Mouse (Mus musculus): Measurements from ENCODE around the gene Plcg1. TPM values are rescaled to one million over a fixed set of nuclear protein-coding genes. Genes with fewer than 3 reads are reported as not detected.

The Plcg1 gene
- polyA plus RNA-seq, 1 experiment, result 127 TPM

DNA sequence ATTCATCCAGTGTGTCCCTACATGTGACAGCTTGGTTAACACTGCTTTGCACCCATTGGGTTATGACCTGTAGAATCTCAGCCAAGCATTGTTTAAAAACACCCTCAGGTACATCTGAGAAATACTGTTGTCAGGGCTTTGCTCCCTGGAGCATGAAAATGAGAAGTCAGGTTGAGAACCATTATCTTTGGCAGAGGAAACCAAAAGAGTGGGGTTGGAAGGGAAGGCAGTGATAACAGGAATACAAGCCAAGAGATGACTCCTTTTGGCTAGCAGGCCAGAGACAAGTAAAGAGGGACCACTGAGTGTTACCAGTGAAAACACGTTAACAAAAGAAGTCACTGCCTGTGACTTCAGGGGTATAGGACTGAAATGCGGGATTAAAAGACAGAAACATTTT lies 33.3 kb downstream of the Plcg1 start:
- 71% methylated on average over 2 of the region's 2 CpGs for WGBS

DNA sequence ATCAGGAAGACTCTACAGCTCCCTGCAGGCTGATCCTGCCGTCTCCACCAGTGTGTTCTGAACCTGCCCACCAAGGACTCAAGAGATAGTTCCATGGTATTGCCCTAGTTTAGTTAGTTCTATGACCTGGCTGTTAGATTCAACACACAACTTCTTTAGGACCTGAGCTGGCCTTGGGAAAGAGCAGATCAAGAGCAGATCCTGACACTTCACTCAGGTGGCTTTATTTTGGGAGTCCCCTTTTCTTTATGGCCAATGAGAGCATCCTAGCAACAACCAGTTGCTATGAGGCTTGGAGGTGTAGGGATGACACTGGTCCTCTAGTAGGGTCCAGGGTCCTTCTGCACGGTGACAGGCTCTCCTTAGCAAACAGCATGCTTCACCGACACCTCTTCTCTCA lies 34.0 kb downstream of the Plcg1 start:
- Histone ChIP-seq H3K4me3 (replicated peaks; ENCODE audit: extremely low read depth, low read depth, low read length) (no peak overlapping the region), H3K4me1 (ENCODE audit: control insufficient read depth, insufficient read depth, low read length) (peaks cover 16% of the 10 kb centered on the region)
- WGBS, result 51% methylated on average over 3 of the region's 3 CpGs
- DNase-seq, result no peak
- TF ChIP-seq CTCF (IDR thresholded peaks at IDR 0.05; ENCODE audit: insufficient read depth, low read length) (no peak), POLR2A (IDR thresholded peaks at IDR 0.05; ENCODE audit: borderline replicate concordance, extremely low read depth, low read depth, low read length) (no peak)

More for the DNA sequence above, 33.3 kb downstream of the Plcg1 start:
- TF ChIP-seq CTCF (IDR thresholded peaks at IDR 0.05; ENCODE audit: insufficient read depth, low read length) (no peak), POLR2A (IDR thresholded peaks at IDR 0.05; ENCODE audit: borderline replicate concordance, extremely low read depth, low read depth, low read length) (no peak)
- Histone ChIP-seq H3K4me1 (ENCODE audit: control insufficient read depth, insufficient read depth, low read length) (peaks cover 16% of the 10 kb centered on the region), H3K4me3 (replicated peaks; ENCODE audit: extremely low read depth, low read depth, low read length) (no peak overlapping the region)
- DNase-seq, result no peak

DNA sequence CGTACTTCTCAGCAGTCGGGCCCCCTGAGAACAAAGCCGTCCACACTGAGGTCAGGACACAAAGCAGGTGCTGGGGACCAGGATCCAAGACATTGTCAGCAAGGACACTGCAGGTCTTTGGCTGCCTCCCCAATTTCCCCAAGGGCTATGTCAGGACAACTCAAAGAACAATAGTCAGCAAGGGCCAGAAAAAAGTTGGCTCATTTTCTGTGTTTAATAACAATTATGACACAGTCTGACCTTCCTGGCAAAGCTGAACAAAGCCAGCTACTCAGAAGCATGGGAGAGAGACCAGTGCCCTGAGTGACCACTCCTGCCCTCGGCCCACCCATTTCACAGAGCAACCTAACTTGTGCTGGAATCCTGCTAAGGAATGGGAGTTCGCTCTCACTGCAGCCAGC lies 35.3 kb downstream of the Plcg1 start:
- peaks cover 16% of the 10 kb centered on the region for H3K4me1 ChIP-seq (ENCODE audit: control insufficient read depth, insufficient read depth, low read length)
- peak; percentile 49 for DNase-seq
- no peak overlapping the region for H3K4me3 ChIP-seq (replicated peaks; ENCODE audit: extremely low read depth, low read depth, low read length)
- 43% methylated on average over 5 of the region's 5 CpGs for WGBS
- no peak for TF ChIP-seq CTCF (IDR thresholded peaks at IDR 0.05; ENCODE audit: insufficient read depth, low read length)

DNA sequence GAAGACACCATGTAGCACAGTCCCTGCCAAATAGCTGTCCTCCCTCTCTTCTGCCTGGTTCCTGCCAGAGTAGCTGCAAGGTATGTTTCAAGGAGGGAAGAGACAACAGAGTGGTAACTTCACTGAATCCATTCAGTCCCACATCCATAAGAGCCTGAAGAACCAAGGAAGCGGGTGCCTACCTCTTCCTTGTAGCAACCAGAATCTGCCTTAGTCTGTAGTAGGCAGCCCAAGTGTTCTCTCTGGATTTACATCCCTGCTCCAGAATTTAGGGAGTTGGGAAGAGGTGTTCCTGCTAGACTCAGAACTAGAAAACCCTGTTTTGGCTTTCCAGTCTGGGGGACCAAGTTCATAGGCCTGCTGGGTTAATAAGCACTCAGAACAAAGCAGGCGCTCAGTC lies 36.1 kb downstream of the Plcg1 start:
- no peak for TF ChIP-seq POLR2A (IDR thresholded peaks at IDR 0.05; ENCODE audit: borderline replicate concordance, extremely low read depth, low read depth, low read length)
- no peak for TF ChIP-seq CTCF (IDR thresholded peaks at IDR 0.05; ENCODE audit: insufficient read depth, low read length)
- WGBS, result 97% methylated on average over 2 of the region's 2 CpGs
- DNase-seq, result no peak
- Histone ChIP-seq H3K4me3 (replicated peaks; ENCODE audit: extremely low read depth, low read depth, low read length) (no peak overlapping the region), H3K4me1 (ENCODE audit: control insufficient read depth, insufficient read depth, low read length) (peaks cover 16% of the 10 kb centered on the region)

DNA sequence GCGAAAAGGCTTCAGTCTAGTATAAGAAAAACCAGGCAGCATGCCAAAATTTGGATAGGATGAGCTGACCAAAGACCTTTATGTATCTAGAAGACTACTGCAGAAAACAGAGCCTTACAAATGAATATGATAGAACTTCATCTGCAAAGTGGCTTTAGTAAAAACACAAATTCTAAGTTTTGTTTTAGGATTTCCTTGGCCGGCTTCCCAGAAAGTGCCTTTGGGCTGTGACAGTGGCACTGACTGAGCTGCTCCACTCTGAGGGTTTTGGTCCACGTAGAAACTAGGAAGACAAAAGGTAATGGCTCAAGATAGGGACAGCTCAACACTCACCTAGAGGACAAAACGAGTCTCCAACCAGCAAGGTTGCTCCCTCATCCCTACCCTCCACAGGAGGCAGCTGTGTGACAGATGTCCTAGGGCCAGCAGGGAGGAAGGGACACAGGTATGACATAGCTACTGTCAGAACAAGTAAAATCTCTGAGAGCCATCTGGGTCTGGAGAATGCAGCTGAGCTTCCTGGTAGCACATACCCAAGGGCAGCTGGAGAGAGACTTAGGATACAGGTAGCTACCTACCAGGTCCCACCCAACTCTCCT lies 37.1 kb downstream of the Plcg1 start:
- 64% methylated on average over 4 of the region's 4 CpGs for WGBS
- no peak for DNase-seq
- Histone ChIP-seq H3K4me3 (replicated peaks; ENCODE audit: extremely low read depth, low read depth, low read length) (no peak overlapping the region), H3K4me1 (ENCODE audit: control insufficient read depth, insufficient read depth, low read length) (peaks cover 16% of the 10 kb centered on the region)
- no peak for TF ChIP-seq POLR2A (IDR thresholded peaks at IDR 0.05; ENCODE audit: borderline replicate concordance, extremely low read depth, low read depth, low read length)
- TF ChIP-seq CTCF (IDR thresholded peaks at IDR 0.05; ENCODE audit: insufficient read depth, low read length), result no peak

DNA sequence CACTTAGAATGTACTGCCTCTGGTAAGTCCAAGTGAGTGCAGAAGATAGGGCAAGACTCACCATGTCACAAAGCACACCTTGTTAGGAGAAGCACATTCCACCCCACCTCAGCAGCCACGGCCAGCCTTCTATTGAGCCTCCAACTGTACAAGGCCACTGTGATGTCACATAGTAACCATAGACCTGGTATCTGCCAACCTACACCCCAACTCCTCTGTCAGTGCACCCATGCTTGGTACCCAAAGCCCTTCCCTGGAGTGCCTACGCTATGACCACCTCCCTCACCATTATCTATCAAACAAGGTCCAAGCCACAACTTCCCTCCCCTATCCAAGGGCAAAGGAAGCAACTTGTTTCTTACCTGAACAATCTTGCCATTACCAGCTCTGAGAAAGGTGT lies 37.9 kb downstream of the Plcg1 start:
- no peak overlapping the region for H3K4me3 ChIP-seq (replicated peaks; ENCODE audit: extremely low read depth, low read depth, low read length)
- DNase-seq, result no peak
- 86% methylated on average over 2 of the region's 2 CpGs for WGBS
- no peak for TF ChIP-seq CTCF (IDR thresholded peaks at IDR 0.05; ENCODE audit: insufficient read depth, low read length)
- TF ChIP-seq POLR2A (IDR thresholded peaks at IDR 0.05; ENCODE audit: borderline replicate concordance, extremely low read depth, low read depth, low read length), result no peak
- H3K4me1 ChIP-seq (ENCODE audit: control insufficient read depth, insufficient read depth, low read length), result peaks cover 16% of the 10 kb centered on the region

DNA sequence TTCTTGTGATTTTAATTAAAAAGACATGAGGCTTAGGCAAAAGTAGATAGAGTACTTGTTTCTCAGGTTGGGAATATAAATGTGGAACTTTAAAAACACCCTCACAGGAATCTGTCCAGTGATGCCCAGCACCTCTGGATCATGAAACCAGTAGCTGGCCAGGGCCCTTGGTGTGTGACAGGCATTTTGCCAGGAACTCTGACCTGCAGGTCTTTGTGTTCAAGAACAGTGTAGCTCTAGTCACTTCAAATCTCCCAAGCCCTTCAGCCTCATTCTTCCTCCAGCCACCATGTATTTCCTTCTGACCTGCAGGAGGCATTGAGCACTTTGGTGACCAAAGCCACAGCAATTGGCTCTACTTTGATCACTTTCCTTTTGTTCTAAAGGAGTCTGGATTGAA lies 39.3 kb downstream of the Plcg1 start:
- Histone ChIP-seq H3K4me3 (replicated peaks; ENCODE audit: extremely low read depth, low read depth, low read length) (no peak overlapping the region), H3K4me1 (ENCODE audit: control insufficient read depth, insufficient read depth, low read length) (peaks cover 16% of the 10 kb centered on the region)
- TF ChIP-seq CTCF (IDR thresholded peaks at IDR 0.05; ENCODE audit: insufficient read depth, low read length) (no peak), POLR2A (IDR thresholded peaks at IDR 0.05; ENCODE audit: borderline replicate concordance, extremely low read depth, low read depth, low read length) (no peak)
- DNase-seq, result no peak

DNA sequence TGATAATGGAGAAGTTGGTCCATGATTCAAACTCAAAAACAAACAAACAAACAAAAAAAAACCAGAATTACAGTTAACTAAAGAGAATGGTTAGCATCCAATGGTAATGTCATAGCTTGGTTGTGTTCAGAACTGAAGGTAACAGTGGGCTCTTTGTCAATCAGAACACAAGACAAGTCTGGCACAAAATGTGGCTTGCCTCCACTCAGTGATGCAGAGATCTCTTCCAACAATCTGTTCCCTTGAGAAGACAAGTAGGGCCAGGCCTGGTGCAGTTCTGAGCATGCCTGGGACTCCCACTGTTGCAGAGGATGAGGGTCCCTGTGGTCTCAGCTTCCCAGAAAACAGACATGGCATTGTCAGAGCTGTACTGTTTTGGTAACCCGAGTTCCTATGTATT lies 39.8 kb downstream of the Plcg1 start:
- TF ChIP-seq POLR2A (IDR thresholded peaks at IDR 0.05; ENCODE audit: borderline replicate concordance, extremely low read depth, low read depth, low read length) (no peak), CTCF (IDR thresholded peaks at IDR 0.05; ENCODE audit: insufficient read depth, low read length) (no peak)
- H3K4me1 ChIP-seq (ENCODE audit: control insufficient read depth, insufficient read depth, low read length), result peaks cover 15% of the 10 kb centered on the region
- 91% methylated on average over 1 of the region's 1 CpGs for WGBS
- H3K4me3 ChIP-seq (replicated peaks; ENCODE audit: extremely low read depth, low read depth, low read length), result no peak overlapping the region
- DNase-seq, result no peak

DNA sequence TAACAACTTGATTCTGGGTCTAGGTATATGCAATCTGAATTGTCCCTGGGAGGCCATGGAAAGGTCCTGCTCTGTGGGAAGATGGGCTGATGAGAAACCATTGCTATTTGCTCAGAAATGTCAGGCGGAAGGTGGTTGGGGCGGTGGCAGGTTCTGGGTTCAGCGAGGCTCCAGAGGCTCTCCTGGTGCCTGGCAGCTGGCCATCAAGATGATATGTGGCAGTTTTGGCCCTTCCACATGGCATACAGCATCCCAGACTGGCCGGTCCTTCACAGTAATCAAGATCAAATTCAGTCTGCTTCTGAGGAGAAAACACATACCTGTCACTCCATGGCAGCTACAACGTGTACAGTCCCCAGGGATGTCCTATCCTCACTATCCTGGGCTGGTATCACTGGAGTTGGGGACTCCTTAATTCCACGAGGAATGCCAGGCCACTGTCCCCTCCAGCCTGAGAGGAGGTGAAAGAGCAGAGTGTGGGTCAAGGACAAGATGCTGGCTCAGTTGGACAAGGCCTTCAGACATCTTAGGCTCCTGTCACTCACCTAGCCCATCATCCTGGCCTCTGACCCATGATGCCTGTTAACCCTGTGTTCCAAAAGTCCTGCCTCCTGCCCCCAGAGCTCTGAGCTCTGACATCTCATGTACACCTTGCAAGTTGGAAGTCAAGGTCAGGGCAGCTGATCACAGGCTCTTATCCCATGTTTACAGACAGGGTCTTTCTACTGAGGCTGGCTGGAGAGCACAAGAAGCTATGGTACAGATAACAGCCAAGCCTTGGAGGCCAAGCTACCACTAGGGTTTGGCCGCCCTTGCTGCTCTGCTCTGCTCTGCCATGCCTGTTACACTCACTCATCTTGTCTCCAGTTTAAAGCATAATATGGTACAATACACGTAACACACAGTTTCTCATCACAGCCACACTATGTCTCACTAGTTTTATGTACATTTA lies 40.5 kb downstream of the Plcg1 start:
- WGBS, result 80% methylated on average over 8 of the region's 8 CpGs
- Histone ChIP-seq H3K4me1 (ENCODE audit: control insufficient read depth, insufficient read depth, low read length) (peaks cover 8% of the 10 kb centered on the region), H3K4me3 (replicated peaks; ENCODE audit: extremely low read depth, low read depth, low read length) (no peak overlapping the region)
- no peak for TF ChIP-seq POLR2A (IDR thresholded peaks at IDR 0.05; ENCODE audit: borderline replicate concordance, extremely low read depth, low read depth, low read length)
- DNase-seq, result no peak

DNA sequence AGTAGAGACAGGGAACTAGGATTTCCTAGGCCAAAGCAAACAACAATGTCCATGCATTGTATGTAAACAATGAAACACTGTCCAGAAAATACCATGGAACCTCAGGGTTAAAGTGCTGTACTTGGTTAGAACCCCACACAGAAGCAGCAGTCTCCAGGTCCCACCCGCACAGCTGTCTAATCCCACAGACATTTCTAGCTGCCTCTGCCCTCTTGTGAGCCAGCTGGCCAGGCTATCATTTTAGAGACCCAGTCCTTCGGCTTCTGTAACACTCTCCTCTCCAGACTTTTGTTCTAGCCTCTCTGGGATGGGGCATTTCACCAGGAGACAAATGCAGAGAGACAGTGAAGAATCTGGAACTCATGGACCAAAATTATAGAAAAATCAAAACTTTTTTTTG lies 46.9 kb downstream of the Plcg1 start:
- no peak for DNase-seq
- TF ChIP-seq CTCF (IDR thresholded peaks at IDR 0.05; ENCODE audit: insufficient read depth, low read length), result no peak
- no peak for TF ChIP-seq POLR2A (IDR thresholded peaks at IDR 0.05; ENCODE audit: borderline replicate concordance, extremely low read depth, low read depth, low read length)
- H3K4me1 ChIP-seq (ENCODE audit: control insufficient read depth, insufficient read depth, low read length), result no peaks in the 10 kb centered on the region
- no peak overlapping the region for H3K4me3 ChIP-seq (replicated peaks; ENCODE audit: extremely low read depth, low read depth, low read length)
- WGBS, result 69% methylated on average over 2 of the region's 2 CpGs

All from lung, adult 2 months (tissue).